8 mouse cellular contexts compared by ENCODE assay signal in genomic region chr2:152105318-152106224, GRCm38 (mm10). TPM values are rescaled to one million over a fixed set of nuclear protein-coding genes. Genes with fewer than 3 reads are reported as not detected.
A peak's percentile ranks its signal among the peaks of the same experiment; 100 is the strongest.
DNase-seq lines count a peak whose midpoint lies in the region; ATAC-seq and TF ChIP-seq lines count a peak whose summit lies in the region.

TSS of gene Srxn1 (plus strand) at chr2:152105516.

- H3K9me3 ChIP-seq in erythroblast, embryonic 14.5 days (ENCODE audit: control insufficient read depth, low read length): peaks cover 2% of the 10 kb centered on the region
- H3K9me3 ChIP-seq in heart, embryonic 10.5 days: no peaks in the 10 kb centered on the region
- H3K9me3 ChIP-seq in kidney, embryonic 15.5 days (replicated peaks): no peaks in the 10 kb centered on the region

- H3K9ac ChIP-seq in kidney, embryonic 15.5 days: peak within 1 kb of the TSS; percentile 59
- H3K9ac ChIP-seq in liver, adult 2 months (ENCODE audit: low read depth, low read length): peak within 1 kb of the TSS; percentile 94

- no peaks in the 10 kb centered on the region; the same call in 1 of the 2 replicates for H3K79me2 ChIP-seq in liver, adult 2 months (ENCODE audit: control insufficient read depth, insufficient read depth, low read length)

- peak within 1 kb of the TSS; percentile 78 for H3K4me2 ChIP-seq in kidney, embryonic 15.5 days

- peaks cover 30% of the 10 kb centered on the region for H3K27me3 ChIP-seq in erythroblast, embryonic 14.5 days (ENCODE audit: control insufficient read depth)
- H3K27me3 ChIP-seq in heart, embryonic 10.5 days (ENCODE audit: insufficient read depth, poor library complexity, severe bottlenecking): peaks cover 51% of the 10 kb centered on the region
- peaks cover 29% of the 10 kb centered on the region for H3K27me3 ChIP-seq in kidney, embryonic 15.5 days
- no peaks in the 10 kb centered on the region; the same call in 1 of the 2 replicates for H3K27me3 ChIP-seq in liver, adult 2 months (ENCODE audit: control insufficient read depth, insufficient read depth, low read length)

- TF ChIP-seq CTCF in brain, embryonic 14.5 days (IDR thresholded peaks at IDR 0.05; ENCODE audit: borderline replicate concordance, extremely low read depth, insufficient read depth, insufficient read length): peak; percentile 28; the same call in 1 of the 2 replicates
- no peak for TF ChIP-seq CTCF in liver, adult 2 months (IDR thresholded peaks at IDR 0.05; ENCODE audit: low read depth, low read length)

- H3K36me3 ChIP-seq in erythroblast, embryonic 14.5 days (ENCODE audit: control insufficient read depth): peaks cover 44% of the 10 kb centered on the region
- peaks cover 9% of the 10 kb centered on the region; the same call in 1 of the 2 replicates for H3K36me3 ChIP-seq in heart, embryonic 10.5 days
- no peaks in the 10 kb centered on the region; the same call in 1 of the 2 replicates for H3K36me3 ChIP-seq in kidney, embryonic 15.5 days
- H3K36me3 ChIP-seq in liver, adult 2 months (ENCODE audit: control insufficient read depth, insufficient read depth, low read length): no peaks in the 10 kb centered on the region; the same call in 1 of the 2 replicates

- H3K4me3 ChIP-seq in erythroblast, embryonic 14.5 days (replicated peaks): peak within 1 kb of the TSS; percentile 85
- peak within 1 kb of the TSS; percentile 74 for H3K4me3 ChIP-seq in heart, embryonic 10.5 days
- peak within 1 kb of the TSS; percentile 56 for H3K4me3 ChIP-seq in kidney, embryonic 15.5 days (replicated peaks)
- peak within 1 kb of the TSS; percentile 74 for H3K4me3 ChIP-seq in liver, adult 2 months (ENCODE audit: insufficient read depth, low read depth, low read length)

- TF ChIP-seq POLR2A in brain, embryonic 14.5 days (IDR thresholded peaks at IDR 0.05; ENCODE audit: borderline replicate concordance, extremely low read depth, insufficient read depth, insufficient read length, poor library complexity, severe bottlenecking): 0 out of 2 replicates have a peak, but pooled peaks have one; percentile 49
- TF ChIP-seq POLR2A in liver, adult 2 months (IDR thresholded peaks at IDR 0.05; ENCODE audit: extremely low read depth, insufficient read depth, low read length): peak; percentile 76; the same call in 1 of the 2 replicates

- 1% methylated on average over 84 of the region's 84 CpGs for WGBS in heart, embryonic 10.5 days
- under 1% methylated on average over 60 of the region's 84 CpGs for WGBS in kidney, embryonic 15.5 days
- under 1% methylated on average over 72 of the region's 84 CpGs for whole genome bisulfite sequencing in liver, adult 2 months

- peak within 1 kb of the TSS; percentile 96 for H3K27ac ChIP-seq in heart, embryonic 10.5 days
- H3K27ac ChIP-seq in kidney, embryonic 15.5 days: peak within 1 kb of the TSS; percentile 74
- peak within 1 kb of the TSS; percentile 87 for H3K27ac ChIP-seq in liver, adult 2 months (replicated peaks; ENCODE audit: insufficient read depth, low read depth, low read length)

- H3K4me1 ChIP-seq in erythroblast, embryonic 14.5 days (ENCODE audit: control insufficient read depth): peaks cover 41% of the 10 kb centered on the region
- peaks cover 14% of the 10 kb centered on the region; the same call in 1 of the 2 replicates for H3K4me1 ChIP-seq in heart, embryonic 10.5 days
- peaks cover 13% of the 10 kb centered on the region for H3K4me1 ChIP-seq in kidney, embryonic 15.5 days
- H3K4me1 ChIP-seq in liver, adult 2 months (ENCODE audit: control insufficient read depth, insufficient read depth, low read length): peaks cover 12% of the 10 kb centered on the region

- peak; percentile 91 for ATAC-seq in kidney, embryonic 15.5 days (replicated peaks; ENCODE audit: low FRiP score)
- ATAC-seq in monocyte, adult 5-6 weeks (replicated peaks; ENCODE audit: insufficient number of reproducible peaks, low FRiP score, low TSS enrichment, poor library complexity, severe bottlenecking): peak; percentile 92

- peak; percentile 37 to 38 for DNase-seq in B cell, adult 2 months
- peak; percentile 91 for DNase-seq in brain, embryonic 14.5 days (ENCODE audit: low read depth)
- DNase-seq in heart, embryonic 10.5 days (ENCODE audit: low spot score): peak; percentile 95
- peak; percentile 71 for DNase-seq in liver, adult 2 months (ENCODE audit: extremely low read depth, low read depth, low spot score)
- DNase-seq in spleen, postnatal 36 days (ENCODE audit: low spot score in 2 of 2): peak; percentile 60 to 78

RNA-seq across cellular contexts. Expression of gene Srxn1, which starts in this region (rescaled TPM):
- 17.9 and 18.5 TPM in 2 replicates for polyA plus RNA-seq in brain, embryonic 14.5 days (2012; rRNA removed)
- 2.6 TPM in 2 replicates for polyA plus RNA-seq in erythroblast, embryonic 14.5 days (2012)
- 8.1 and 9.1 TPM in 2 replicates for polyA plus RNA-seq in heart, embryonic 10.5 days (2016; fragmentation: Nextera tagmentation; extraction: Ambion mirVana)
- polyA plus RNA-seq in kidney, embryonic 15.5 days (2015; fragmentation: Nextera tagmentation; extraction: Ambion mirVana): 12.7 and 14.5 TPM in 2 replicates
- 24.0 and 30.7 TPM in 2 replicates for total RNA-seq in liver, adult 2 months (2014; rRNA removed)
- polyA plus RNA-seq in liver, adult 2 months (2012; rRNA removed): 87.2 and 89.1 TPM in 2 replicates
- total RNA-seq in monocyte, adult 5-6 weeks (2017): 14.1 to 28.0 TPM (median 16.1 TPM) in 3 replicates

Comparison
In these comparisons a context has a peak if more than half of its experiments do, and no peak if none do; other contexts are left out.
1. Peak in every context shown above with its lines: DNase-seq, ATAC-seq, H3K4me3 ChIP-seq and H3K27ac ChIP-seq.
2. DNase-seq: peak in every context shown above with its lines; median percentile 95 in heart, embryonic 10.5 days; 91 in brain, embryonic 14.5 days; 71 in liver, adult 2 months; 69 in spleen, postnatal 36 days; 38 in B cell, adult 2 months.